Mouse (Mus musculus) embryonic facial prominence, embryonic 10.5 days (tissue): Measurements from ENCODE around the gene Atp6v1g2. TPM values are rescaled to one million over a fixed set of nuclear protein-coding genes. Genes with fewer than 3 reads are reported as not detected.

Experiments
- DNase-seq: peaks from one replicate; pipeline ENCODE4 v3.0.0-alpha.2; 2017; ENCODE audit warnings: low spot score
- H3K27ac ChIP-seq: fragments of 300-500 bp; sonication (generic); replicated peaks from 2 replicates; pipeline ENCODE4 v1.5.1; 2016; ENCODE audit warnings: mild to moderate bottlenecking
- H3K27me3 ChIP-seq: fragments of 300-500 bp; sonication (generic); replicated peaks from 2 replicates; pipeline ENCODE4 v1.6.1; 2016; ENCODE audit warnings: low read depth, mild to moderate bottlenecking; ENCODE audit not compliant: poor library complexity, severe bottlenecking
- H3K36me3 ChIP-seq: fragments of 300-500 bp; sonication (generic); replicated peaks from 2 replicates; pipeline ENCODE4 v1.6.1; 2016; ENCODE audit warnings: mild to moderate bottlenecking, moderate library complexity
- H3K4me1 ChIP-seq: fragments of 300-500 bp; sonication (generic); 2 replicates; pipeline ENCODE4 v1.6.1; 2016
- H3K4me3 ChIP-seq: fragments of 300-500 bp; sonication (generic); 2 replicates; pipeline ENCODE4 v1.5.1; 2016; ENCODE audit warnings: mild to moderate bottlenecking, moderate library complexity
- H3K9me3 ChIP-seq: fragments of 300-500 bp; sonication (generic); 2 replicates; pipeline ENCODE4 v1.6.1; 2016; ENCODE audit warnings: mild to moderate bottlenecking
- WGBS: fragments of 180-500 bp; shearing (Covaris S2); methylation state at CpG from one replicate; pipeline ENCODE4 v1.1.7; 2016; 5-methylcytosine and 5-hydroxymethylcytosine counted together
- polyA plus RNA-seq: library from polyadenylated mRNA; unstranded; fragments of >200 nt; fragmentation: Nextera tagmentation; extraction: Ambion mirVana; gene quantifications from 2 replicates; pipeline ENCODE4 v1.2.1, GENCODE M21; 2016

Gene Atp6v1g2
- polyA plus RNA-seq, 1 experiment from 2014 or later: 5.2 TPM

DNA sequence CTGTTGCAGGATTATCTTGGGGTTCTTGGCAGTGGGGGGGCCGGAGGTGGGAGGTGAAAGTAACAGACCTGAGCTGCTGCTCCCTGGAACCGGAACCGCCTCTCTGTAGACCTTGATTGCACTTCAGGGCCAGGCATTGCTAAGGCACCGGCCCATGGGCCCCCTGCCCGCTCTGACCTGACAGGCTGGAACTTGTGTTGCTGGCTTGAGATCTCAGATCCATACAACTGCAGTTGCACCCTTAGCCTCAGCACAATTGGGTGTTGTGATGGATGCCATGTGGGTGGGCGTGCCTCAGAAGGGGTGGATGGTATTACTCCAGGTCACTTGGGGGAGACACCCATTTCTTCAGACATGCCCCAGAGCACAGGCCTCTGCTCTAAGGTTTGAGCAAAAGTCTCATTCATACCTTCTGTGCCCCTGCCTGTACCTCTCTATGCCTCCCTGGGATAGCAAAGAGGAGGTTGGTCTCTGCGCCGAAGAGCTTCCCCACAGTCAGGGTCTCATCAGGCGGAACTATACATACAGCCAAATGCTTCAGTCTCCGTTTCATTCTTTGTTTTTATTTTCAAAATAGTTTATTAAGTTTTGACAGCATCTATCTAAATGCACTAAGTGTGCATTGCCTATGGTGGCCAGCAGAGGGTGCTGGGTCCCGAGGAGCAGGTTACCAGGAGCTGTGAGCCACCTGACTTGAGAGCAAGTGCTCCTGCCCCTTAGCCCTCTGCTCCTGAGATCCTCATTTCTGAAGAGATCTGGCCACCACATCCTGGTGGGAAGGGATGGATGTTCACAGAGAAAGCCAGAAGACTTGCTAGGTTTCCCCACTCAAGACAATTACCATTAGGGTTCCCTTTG is 21.0 kb downstream of the Atp6v1g2 start:
- Histone ChIP-seq H3K4me3 (no peak overlapping the region), H3K4me1 (peaks cover 7% of the 10 kb centered on the region; the same call in 1 of the 2 replicates), H3K36me3 (peaks cover 53% of the 10 kb centered on the region), H3K9me3 (no peaks in the 10 kb centered on the region), H3K27me3 (peaks cover 9% of the 10 kb centered on the region; the same call in 1 of the 2 replicates), H3K27ac (no peak overlapping the region)
- peak; percentile 69 for DNase-seq
- 57% methylated on average over 11 of the region's 11 CpGs for WGBS

DNA sequence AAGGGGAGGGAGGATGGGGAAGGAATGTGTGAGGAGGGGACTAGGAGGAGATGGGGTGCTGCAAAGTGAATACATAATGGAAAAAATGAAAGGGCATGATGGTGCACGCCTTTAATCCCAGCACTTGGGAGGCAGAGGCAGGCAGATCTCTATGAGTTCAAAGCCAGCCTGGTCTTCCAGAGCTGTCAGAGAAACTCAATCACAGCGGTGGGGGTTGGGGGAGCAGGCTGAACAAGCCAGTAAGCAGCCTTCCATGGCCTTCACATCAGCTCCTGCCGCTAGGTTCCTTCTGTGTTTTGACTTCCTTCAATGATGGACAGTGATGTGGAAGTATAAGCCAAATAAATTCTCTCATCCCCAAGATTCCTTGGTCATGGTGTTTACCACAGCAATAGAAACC is 21.8 kb downstream of the Atp6v1g2 start:
- H3K36me3 ChIP-seq: peaks cover 44% of the 10 kb centered on the region
- H3K4me3 ChIP-seq: no peak overlapping the region
- no peaks in the 10 kb centered on the region for H3K9me3 ChIP-seq
- H3K27me3 ChIP-seq: peaks cover 15% of the 10 kb centered on the region
- H3K27ac ChIP-seq: no peak overlapping the region
- peaks cover 7% of the 10 kb centered on the region; the same call in 1 of the 2 replicates for H3K4me1 ChIP-seq
- WGBS: 75% methylated on average over 3 of the region's 3 CpGs
- DNase-seq: no peak

DNA sequence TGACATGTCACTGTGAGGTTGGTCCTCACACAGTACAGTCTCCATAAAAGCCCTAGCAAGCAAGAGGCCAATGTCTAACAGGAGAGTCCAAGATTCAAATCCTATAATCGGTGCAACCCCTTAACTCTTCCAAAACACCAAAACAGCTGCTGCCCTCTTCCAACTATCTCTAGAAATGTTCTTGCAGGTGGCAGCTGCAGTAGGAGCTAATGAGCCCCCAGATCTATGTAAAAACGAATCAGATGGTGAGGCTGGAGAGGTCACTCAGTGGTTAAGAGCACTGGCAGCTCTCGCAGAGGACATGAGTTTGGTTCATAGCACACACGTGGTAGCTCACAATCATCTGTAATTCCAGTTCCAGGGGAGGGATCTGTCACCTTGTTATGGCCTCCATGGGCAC is 22.2 kb downstream of the Atp6v1g2 start:
- DNase-seq: no peak
- peaks cover 40% of the 10 kb centered on the region for H3K36me3 ChIP-seq
- 59% methylated on average over 4 of the region's 4 CpGs for WGBS
- no peak overlapping the region for H3K27ac ChIP-seq
- H3K4me3 ChIP-seq: no peak overlapping the region
- H3K4me1 ChIP-seq: peaks cover 7% of the 10 kb centered on the region; the same call in 1 of the 2 replicates
- peaks cover 19% of the 10 kb centered on the region for H3K27me3 ChIP-seq
- no peaks in the 10 kb centered on the region for H3K9me3 ChIP-seq

DNA sequence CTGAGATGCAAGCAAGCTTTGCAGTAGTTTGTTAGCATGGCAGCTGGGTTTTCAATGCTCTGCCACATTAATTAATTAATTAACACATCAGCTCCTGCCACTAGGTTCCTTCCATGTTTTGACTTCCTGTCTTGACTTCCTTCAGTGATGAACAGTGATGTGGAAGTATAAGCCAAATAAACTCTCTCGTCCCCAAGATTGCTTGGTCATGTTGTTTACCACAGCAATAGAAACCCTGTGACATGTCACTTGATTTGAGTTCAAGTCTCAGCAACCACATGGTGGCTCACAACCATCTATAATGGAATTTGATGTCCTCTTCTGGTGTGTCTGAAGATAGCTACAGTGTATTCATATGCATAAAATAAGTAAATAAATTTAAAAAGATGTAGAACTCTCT is 23.9 kb downstream of the Atp6v1g2 start:
- Histone ChIP-seq H3K9me3 (no peaks in the 10 kb centered on the region), H3K4me1 (peaks cover 8% of the 10 kb centered on the region), H3K27ac (no peak overlapping the region), H3K4me3 (no peak overlapping the region), H3K27me3 (peaks cover 36% of the 10 kb centered on the region), H3K36me3 (peaks cover 24% of the 10 kb centered on the region)
- no peak for DNase-seq
- 77% methylated on average over 1 of the region's 1 CpGs for WGBS

DNA sequence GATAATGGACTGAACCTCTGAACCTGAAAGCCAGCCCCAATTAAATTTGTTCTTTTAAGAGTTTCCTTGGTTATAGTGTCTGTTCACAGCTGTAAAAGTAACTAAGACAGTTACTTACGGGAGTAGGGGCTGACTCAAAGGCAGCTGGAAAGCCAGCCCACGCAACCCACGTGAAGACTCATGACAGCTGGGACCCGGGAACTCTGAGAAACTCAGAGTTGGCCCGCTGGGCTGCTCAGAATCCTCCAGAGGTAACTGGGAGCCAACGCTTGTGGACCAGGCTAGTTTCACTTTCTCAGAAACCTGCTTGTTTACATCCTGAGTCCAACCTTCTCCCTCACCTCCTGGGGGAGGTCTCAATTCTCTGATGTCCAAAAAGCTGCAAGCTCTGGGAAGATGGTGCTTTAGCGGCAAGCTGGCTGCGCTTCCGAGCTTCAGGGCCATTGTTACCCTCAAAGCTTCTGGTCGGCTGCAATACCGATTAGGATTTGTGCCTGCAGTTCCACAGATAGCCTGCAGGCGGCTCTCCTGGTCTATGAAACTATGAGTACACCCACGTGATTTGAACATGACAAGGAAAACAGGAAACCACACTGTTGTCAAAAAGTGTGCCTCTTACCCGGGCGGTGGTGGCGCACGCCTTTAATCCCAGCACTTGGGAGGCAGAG is 24.5 kb downstream of the Atp6v1g2 start:
- Histone ChIP-seq H3K4me3 (peak overlapping the region; percentile 40), H3K27ac (no peak overlapping the region), H3K36me3 (peaks cover 19% of the 10 kb centered on the region), H3K9me3 (no peaks in the 10 kb centered on the region), H3K27me3 (peaks cover 42% of the 10 kb centered on the region), H3K4me1 (peaks cover 12% of the 10 kb centered on the region)
- DNase-seq: peak; percentile 85
- 18% methylated on average over 17 of the region's 17 CpGs for WGBS

DNA sequence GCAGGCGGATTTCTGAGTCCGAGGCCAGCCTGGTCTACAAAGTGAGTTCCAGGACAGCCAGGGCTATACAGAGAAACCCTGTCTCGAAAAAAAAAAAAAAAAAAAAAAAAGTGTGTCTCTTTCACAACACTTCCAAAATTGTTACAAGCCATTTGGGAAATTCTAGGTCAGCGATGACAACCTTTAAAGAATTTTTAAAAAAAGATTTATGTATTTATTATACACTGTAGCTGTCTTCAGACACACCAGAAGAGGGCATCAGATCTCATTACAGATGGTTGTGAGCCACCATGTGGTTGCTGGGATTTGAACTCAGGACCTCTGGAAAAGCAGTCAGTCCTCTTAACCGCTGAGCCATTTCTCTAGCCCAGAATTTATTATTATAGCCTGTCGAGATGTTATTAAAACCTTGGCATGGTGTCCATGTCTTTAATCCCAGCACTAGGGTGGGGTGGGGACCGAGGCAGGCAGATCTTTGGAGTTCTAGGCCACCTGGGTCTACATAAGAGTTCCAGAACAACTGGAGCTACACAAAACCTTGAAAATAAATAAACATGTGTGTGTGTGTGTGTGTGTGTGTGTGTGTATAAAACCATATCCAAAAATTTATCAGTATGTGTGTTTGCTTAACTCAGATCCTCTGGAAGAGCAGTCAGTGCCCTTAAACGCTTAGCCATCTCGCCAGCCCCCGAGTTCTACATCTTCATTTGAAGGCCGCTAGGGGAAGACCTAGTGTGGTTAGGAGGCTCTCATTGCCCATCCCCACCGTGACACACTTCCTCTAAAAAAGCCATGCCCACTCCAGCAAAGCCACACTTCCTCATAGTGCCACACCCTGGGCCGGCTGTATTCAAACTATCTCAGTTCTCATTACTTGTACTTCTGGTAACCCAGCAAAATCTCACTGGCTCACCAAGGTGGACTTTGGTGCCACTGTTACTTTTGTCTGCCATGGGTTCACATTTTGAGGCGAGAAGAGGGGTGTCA is 25.3 kb downstream of the Atp6v1g2 start:
- WGBS: 66% methylated on average over 14 of the region's 14 CpGs
- Histone ChIP-seq H3K27me3 (peaks cover 50% of the 10 kb centered on the region), H3K9me3 (no peaks in the 10 kb centered on the region), H3K4me3 (no peak overlapping the region), H3K27ac (no peak overlapping the region), H3K36me3 (peaks cover 10% of the 10 kb centered on the region), H3K4me1 (peaks cover 18% of the 10 kb centered on the region)
- no peak for DNase-seq

DNA sequence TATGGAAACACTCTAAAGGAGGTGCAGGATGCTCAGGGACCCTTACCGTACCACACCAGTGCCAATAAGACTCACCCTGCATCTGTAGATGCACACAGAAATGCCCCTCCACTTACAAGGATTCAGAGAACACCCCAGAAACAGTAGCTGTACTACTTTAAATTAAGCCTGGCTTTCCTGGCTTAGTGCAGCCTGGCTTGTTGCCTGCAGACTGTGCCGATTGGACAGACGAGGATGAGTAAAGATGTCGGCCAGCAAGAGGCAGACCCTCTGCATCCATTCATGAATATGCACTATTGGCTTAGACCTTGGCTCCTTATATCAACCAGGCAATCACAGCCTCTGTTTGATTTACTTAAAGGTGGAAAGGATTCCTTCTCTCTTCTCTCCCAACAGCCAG is 26.2 kb downstream of the Atp6v1g2 start:
- no peak overlapping the region for H3K4me3 ChIP-seq
- H3K4me1 ChIP-seq: peaks cover 20% of the 10 kb centered on the region
- peaks cover 58% of the 10 kb centered on the region for H3K27me3 ChIP-seq
- no peak overlapping the region for H3K27ac ChIP-seq
- peaks cover 2% of the 10 kb centered on the region for H3K36me3 ChIP-seq
- whole genome bisulfite sequencing: 81% methylated on average over 4 of the region's 4 CpGs
- DNase-seq: no peak
- no peaks in the 10 kb centered on the region for H3K9me3 ChIP-seq

DNA sequence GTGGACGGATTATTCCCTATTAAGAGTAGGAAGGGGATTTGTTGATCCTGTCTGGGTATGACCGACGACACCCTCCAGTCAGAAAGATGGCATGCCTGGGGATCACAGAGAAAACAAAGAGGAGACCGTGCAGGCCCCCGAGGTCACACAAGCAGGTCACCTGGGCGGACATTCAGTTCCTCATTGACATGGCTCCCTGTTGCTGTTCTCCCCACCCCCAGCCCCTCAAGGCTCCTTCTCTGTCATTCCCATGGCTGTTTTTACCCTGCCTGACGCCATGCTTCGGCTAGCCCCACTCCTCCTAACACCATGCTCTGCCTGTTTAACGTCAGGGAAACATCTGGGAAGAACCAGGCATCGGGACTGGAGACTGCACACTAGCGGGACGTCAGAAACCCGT is 28.2 kb downstream of the Atp6v1g2 start:
- H3K27ac ChIP-seq: no peak overlapping the region
- peaks cover 76% of the 10 kb centered on the region for H3K27me3 ChIP-seq
- peaks cover 20% of the 10 kb centered on the region for H3K4me1 ChIP-seq
- H3K9me3 ChIP-seq: no peaks in the 10 kb centered on the region
- no peaks in the 10 kb centered on the region for H3K36me3 ChIP-seq
- WGBS: 71% methylated on average over 13 of the region's 13 CpGs
- H3K4me3 ChIP-seq: no peak overlapping the region
- DNase-seq: no peak

DNA sequence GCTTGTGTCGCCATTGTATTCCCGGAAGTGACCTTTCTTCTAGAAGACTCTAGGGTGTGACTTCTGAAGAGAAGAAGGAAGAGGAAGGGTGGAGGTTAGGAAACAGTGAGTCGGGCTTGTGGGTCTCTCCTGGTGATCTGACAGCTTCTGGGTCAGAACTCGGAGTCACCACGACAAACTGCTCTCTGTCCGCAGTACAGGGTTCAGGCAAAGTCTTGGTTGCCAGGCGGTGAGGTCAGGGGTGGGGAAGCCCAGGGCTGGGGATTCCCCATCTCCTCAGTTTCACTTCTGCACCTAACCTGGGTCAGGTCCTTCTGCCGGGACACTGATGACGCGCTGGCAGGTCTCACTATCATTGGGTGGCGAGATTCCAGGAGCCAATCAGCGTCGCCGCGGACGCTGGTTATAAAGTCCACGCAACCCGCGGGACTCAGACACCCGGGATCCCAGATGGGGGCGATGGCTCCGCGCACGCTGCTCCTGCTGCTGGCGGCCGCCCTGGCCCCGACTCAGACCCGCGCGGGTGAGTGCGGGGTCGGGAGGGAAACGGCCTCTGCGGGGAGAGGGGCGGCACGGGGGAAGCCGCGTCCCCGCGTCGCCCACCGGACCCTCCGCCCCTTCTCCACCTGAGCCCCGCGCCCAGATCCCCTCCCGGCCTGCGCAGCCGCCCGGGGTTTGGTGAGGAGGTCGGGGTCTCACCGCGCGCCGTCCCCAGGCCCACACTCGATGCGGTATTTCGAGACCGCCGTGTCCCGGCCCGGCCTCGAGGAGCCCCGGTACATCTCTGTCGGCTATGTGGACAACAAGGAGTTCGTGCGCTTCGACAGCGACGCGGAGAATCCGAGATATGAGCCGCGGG is 29.4 kb downstream of the Atp6v1g2 start, which contains the start of gene H2-D1:
Gene H2-D1 (plus strand): TSS at position 67 of the 859 bp plus-strand sequence.
- Histone ChIP-seq H3K4me1 (peaks cover 19% of the 10 kb centered on the region), H3K36me3 (no peaks in the 10 kb centered on the region), H3K9me3 (no peaks in the 10 kb centered on the region), H3K27ac (peak within 1 kb of the TSS; percentile 76), H3K4me3 (peak within 1 kb of the TSS; percentile 82), H3K27me3 (peaks cover 73% of the 10 kb centered on the region)
- under 1% methylated on average over 73 of the region's 73 CpGs for WGBS
- DNase-seq: peak; percentile 87

DNA sequence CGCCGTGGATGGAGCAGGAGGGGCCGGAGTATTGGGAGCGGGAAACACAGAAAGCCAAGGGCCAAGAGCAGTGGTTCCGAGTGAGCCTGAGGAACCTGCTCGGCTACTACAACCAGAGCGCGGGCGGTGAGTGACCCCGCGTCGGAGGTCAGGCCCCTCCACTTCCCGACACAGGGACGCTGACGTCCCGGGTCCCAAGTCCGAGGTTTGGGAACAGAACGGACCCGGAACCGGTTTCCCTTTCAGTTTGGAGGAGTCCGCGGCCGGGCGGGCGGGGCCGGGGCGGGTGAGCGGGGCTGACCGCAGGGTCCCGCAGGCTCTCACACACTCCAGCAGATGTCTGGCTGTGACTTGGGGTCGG is 30.0 kb downstream of the Atp6v1g2 start:
- H3K4me3 ChIP-seq: peak overlapping the region; percentile 82
- H3K27ac ChIP-seq: peak overlapping the region; percentile 76
- H3K4me1 ChIP-seq: peaks cover 17% of the 10 kb centered on the region
- peak; percentile 50 for DNase-seq
- no peaks in the 10 kb centered on the region for H3K9me3 ChIP-seq
- peaks cover 73% of the 10 kb centered on the region for H3K27me3 ChIP-seq
- WGBS: under 1% methylated on average over 31 of the region's 31 CpGs
- H3K36me3 ChIP-seq: no peaks in the 10 kb centered on the region

DNA sequence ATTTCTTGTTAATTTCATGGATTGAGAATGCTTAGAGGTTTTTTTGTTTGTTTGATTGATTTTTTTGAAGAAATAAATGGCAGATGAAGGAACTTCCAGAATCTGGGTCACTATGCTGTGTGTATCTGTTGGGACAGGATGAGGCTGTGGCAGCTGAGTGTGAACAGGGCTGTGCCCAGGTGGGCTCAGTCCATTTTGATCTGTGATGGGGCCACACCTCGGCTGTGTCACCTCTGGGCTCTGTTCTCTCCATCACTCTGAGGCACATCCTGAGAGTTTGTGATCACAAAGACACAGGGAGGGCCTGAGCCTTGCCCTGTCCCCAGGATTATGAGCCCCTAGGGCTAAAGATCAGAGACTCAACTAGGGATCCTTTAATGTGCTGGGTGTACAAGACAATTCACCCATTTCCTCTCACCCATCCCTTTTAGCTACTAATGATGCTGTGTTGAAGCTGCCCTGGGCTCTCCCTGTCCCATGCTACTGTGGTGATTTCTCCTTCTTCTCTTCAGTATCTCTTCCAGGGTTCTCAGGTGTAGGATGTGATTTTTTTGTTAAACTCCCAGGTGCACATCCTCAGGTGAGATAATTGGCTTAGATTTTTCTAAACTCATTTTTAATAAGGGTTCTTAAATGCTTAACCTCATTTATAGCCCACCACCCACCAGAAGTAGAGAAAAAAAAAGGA is 34.1 kb downstream of the Atp6v1g2 start:
- DNase-seq: no peak
- no peaks in the 10 kb centered on the region for H3K36me3 ChIP-seq
- H3K4me3 ChIP-seq: no peak overlapping the region
- H3K4me1 ChIP-seq: peaks cover 14% of the 10 kb centered on the region
- WGBS: 65% methylated on average over 1 of the region's 1 CpGs
- no peak overlapping the region for H3K27ac ChIP-seq
- H3K27me3 ChIP-seq: peaks cover 43% of the 10 kb centered on the region
- H3K9me3 ChIP-seq: no peaks in the 10 kb centered on the region
